In genomic region chr15:81064143-81064542, GRCm38 (mm10) we compare ENCODE assay signal across 9 mouse cellular contexts.
DNase-seq lines count a peak whose midpoint lies in the region; ATAC-seq and TF ChIP-seq lines count a peak whose summit lies in the region.
"Had no signal": no experiment of that assay in that cellular context is flagged by ENCODE, and none has a peak within 500 bp of the region (broad histone marks: within the 10 kb centered on the region; RNA-seq: fewer than 3 reads in every experiment).

No protein-coding gene starts in this region.

- no peak overlapping the region for H3K9ac ChIP-seq in hindbrain, embryonic 11.5 days (ENCODE audit: low read depth, low read length)
- no peak overlapping the region for H3K9ac ChIP-seq in hindbrain, embryonic 16.5 days (ENCODE audit: low read depth, low read length)
- H3K9ac ChIP-seq in forebrain, embryonic 12.5 days: no peak overlapping the region
- H3K9ac ChIP-seq: embryonic facial prominence, embryonic 12.5 days had no signal

- H3K27ac ChIP-seq in hindbrain, embryonic 11.5 days (ENCODE audit: low read depth, low read length): no peak overlapping the region
- no peak overlapping the region for H3K27ac ChIP-seq in hindbrain, embryonic 16.5 days (ENCODE audit: low read depth, low read length)
- no peak overlapping the region for H3K27ac ChIP-seq in thymus, adult 2 months (ENCODE audit: control insufficient read depth, insufficient read depth, low read length)
- no peak overlapping the region for H3K27ac ChIP-seq in forebrain, embryonic 12.5 days
- H3K27ac ChIP-seq: embryonic facial prominence, embryonic 12.5 days had no signal

- TF ChIP-seq POLR2A in thymus, adult 2 months (IDR thresholded peaks at IDR 0.05; ENCODE audit: control insufficient read depth, extremely low read depth, insufficient read depth, low read length, poor library complexity): no peak

- 41% methylated on average over 1 of the region's 1 CpGs for WGBS in hindbrain, embryonic 11.5 days
- 36% methylated on average over 1 of the region's 1 CpGs for WGBS in hindbrain, embryonic 16.5 days
- WGBS in thymus, adult 2 months: 78% methylated on average over 1 of the region's 1 CpGs
- 46% methylated on average over 1 of the region's 1 CpGs for WGBS in forebrain, embryonic 12.5 days

- peak; percentile 60 for DNase-seq in hindbrain, embryonic 11.5 days (ENCODE audit: low spot score)
- peak; percentile 33 for DNase-seq in thymus, adult 2 months
- DNase-seq in thymus, adult 18-20 months: no peak
- peak; percentile 51 for DNase-seq in c-Kit-positive CD71-negative TER-119-negative erythroid progenitor cells, embryonic 14.5 days (ENCODE audit: low read depth)
- no peak for DNase-seq in right cerebral cortex, postnatal 25 days

- no peak for TF ChIP-seq CTCF in thymus, adult 2 months (IDR thresholded peaks at IDR 0.05; ENCODE audit: borderline replicate concordance, control insufficient read depth, extremely low read depth, insufficient read depth, low read length, poor library complexity)

- no peaks in the 10 kb centered on the region for H3K9me3 ChIP-seq in hindbrain, embryonic 11.5 days (ENCODE audit: control insufficient read depth, low read length)
- no peaks in the 10 kb centered on the region for H3K9me3 ChIP-seq in hindbrain, embryonic 16.5 days (ENCODE audit: control insufficient read depth, low read length)
- no peaks in the 10 kb centered on the region for H3K9me3 ChIP-seq in forebrain, embryonic 12.5 days
- H3K9me3 ChIP-seq: embryonic facial prominence, embryonic 12.5 days had no signal

- H3K4me2 ChIP-seq in hindbrain, embryonic 11.5 days (replicated peaks; ENCODE audit: low read depth, low read length): no peak overlapping the region
- no peak overlapping the region for H3K4me2 ChIP-seq in hindbrain, embryonic 16.5 days (ENCODE audit: low read length)
- H3K4me2 ChIP-seq in forebrain, embryonic 12.5 days: no peak overlapping the region
- H3K4me2 ChIP-seq: embryonic facial prominence, embryonic 12.5 days had no signal

- no peaks in the 10 kb centered on the region for H3K27me3 ChIP-seq in hindbrain, embryonic 11.5 days (ENCODE audit: control insufficient read depth, insufficient read depth, low read length)
- no peaks in the 10 kb centered on the region for H3K27me3 ChIP-seq in hindbrain, embryonic 16.5 days (replicated peaks; ENCODE audit: control insufficient read depth, insufficient read depth, low read length)
- H3K27me3 ChIP-seq in thymus, adult 2 months (ENCODE audit: control insufficient read depth, insufficient read depth, low read length): no peaks in the 10 kb centered on the region
- no peaks in the 10 kb centered on the region for H3K27me3 ChIP-seq in forebrain, embryonic 12.5 days
- H3K27me3 ChIP-seq: embryonic facial prominence, embryonic 12.5 days had no signal

- no peak overlapping the region for H3K4me3 ChIP-seq in hindbrain, embryonic 11.5 days (ENCODE audit: low read depth, low read length)
- H3K4me3 ChIP-seq in hindbrain, embryonic 16.5 days (ENCODE audit: low read length): no peak overlapping the region
- no peak overlapping the region for H3K4me3 ChIP-seq in thymus, adult 2 months (ENCODE audit: control insufficient read depth, insufficient read depth, low read length)
- H3K4me3 ChIP-seq in forebrain, embryonic 12.5 days (replicated peaks): no peak overlapping the region
- H3K4me3 ChIP-seq: embryonic facial prominence, embryonic 12.5 days had no signal

- no peaks in the 10 kb centered on the region for H3K36me3 ChIP-seq in hindbrain, embryonic 11.5 days (ENCODE audit: control insufficient read depth, insufficient read depth, low read length)
- no peaks in the 10 kb centered on the region for H3K36me3 ChIP-seq in hindbrain, embryonic 16.5 days (ENCODE audit: control insufficient read depth, insufficient read depth, low read length)
- no peaks in the 10 kb centered on the region for H3K36me3 ChIP-seq in thymus, adult 2 months (ENCODE audit: control insufficient read depth, insufficient read depth, low read length)
- H3K36me3 ChIP-seq in forebrain, embryonic 12.5 days (replicated peaks): no peaks in the 10 kb centered on the region; the same call in 1 of the 2 replicates
- H3K36me3 ChIP-seq: embryonic facial prominence, embryonic 12.5 days had no signal

- H3K4me1 ChIP-seq in hindbrain, embryonic 11.5 days (replicated peaks; ENCODE audit: control insufficient read depth, insufficient read depth, low read length): peaks cover 8% of the 10 kb centered on the region; the same call in 1 of the 2 replicates
- peaks cover 9% of the 10 kb centered on the region for H3K4me1 ChIP-seq in hindbrain, embryonic 16.5 days (ENCODE audit: control insufficient read depth, insufficient read depth, low read depth, low read length)
- H3K4me1 ChIP-seq in thymus, adult 2 months (replicated peaks; ENCODE audit: control insufficient read depth, insufficient read depth, low read length): 0 out of 2 replicates have a peak, but pooled peaks cover 2% of the 10 kb centered on the region
- H3K4me1 ChIP-seq in forebrain, embryonic 12.5 days: peaks cover 12% of the 10 kb centered on the region

- no peak for ATAC-seq in hindbrain, embryonic 11.5 days (ENCODE audit: low FRiP score)
- no peak for ATAC-seq in hindbrain, embryonic 16.5 days
- peak; percentile 67 for ATAC-seq in megakaryocyte, adult 5-6 weeks (ENCODE audit: poor library complexity, severe bottlenecking)
- ATAC-seq in forebrain, embryonic 12.5 days (ENCODE audit: low FRiP score): no peak

Comparison
In these comparisons a context has a peak if more than half of its experiments do, and no peak if none do; other contexts are left out.
1. DNase-seq: peak in hindbrain, embryonic 11.5 days (single experiment), thymus, adult 2 months (single experiment) and c-Kit-positive CD71-negative TER-119-negative erythroid progenitor cells, embryonic 14.5 days (single experiment); none in thymus, adult 18-20 months (0 of 2) and right cerebral cortex, postnatal 25 days (single experiment).